8 mouse cellular contexts compared by ENCODE assay signal in genomic region chr13:58588655-58589516, GRCm38 (mm10). TPM values are rescaled to one million over a fixed set of nuclear protein-coding genes. Genes with fewer than 3 reads are reported as not detected.
DNase-seq lines count a peak whose midpoint lies in the region; ATAC-seq and TF ChIP-seq lines count a peak whose summit lies in the region.

No protein-coding gene starts in this region.

- H3K27ac ChIP-seq in limb, embryonic 14.5 days (replicated peaks; ENCODE audit: low read depth, low read length) = no peak overlapping the region

- H3K27me3 ChIP-seq in limb, embryonic 14.5 days (ENCODE audit: control insufficient read depth, insufficient read depth, low read length) = no peaks in the 10 kb centered on the region

- DNase-seq in adrenal gland, adult 2 months = peak; percentile 9
- DNase-seq in adrenal gland, adult 18-20 months (ENCODE audit: low spot score in 2 of 2) = no peak
- peak; percentile 48 for DNase-seq in ES-CJ7 (ENCODE audit: low read depth, low spot score)
- peak; percentile 11 to 58 for DNase-seq in frontal cortex, postnatal 36 days (ENCODE audit: low spot score in 2 of 2)
- no peak for DNase-seq in limb, embryonic 14.5 days (ENCODE audit: low spot score)
- DNase-seq in right cerebral cortex, postnatal 10 days (ENCODE audit: low spot score in 2 of 2) = peak; percentile 81 to 84
- no peak for DNase-seq in cerebellum, adult 9-10 months
- DNase-seq in urinary bladder, postnatal 36 days (ENCODE audit: low spot score in 2 of 2) = no peak

- H3K4me2 ChIP-seq in limb, embryonic 14.5 days (replicated peaks; ENCODE audit: low read depth, low read length, severe bottlenecking) = peak overlapping the region; percentile 36

- no peak for TF ChIP-seq POLR2A in limb, embryonic 14.5 days (IDR thresholded peaks at IDR 0.05; ENCODE audit: borderline replicate concordance, extremely low read depth, insufficient read depth, insufficient read length)

- no peaks in the 10 kb centered on the region for H3K4me1 ChIP-seq in limb, embryonic 14.5 days (ENCODE audit: control insufficient read depth, insufficient read depth, low read length)

- H3K9me3 ChIP-seq in limb, embryonic 14.5 days (ENCODE audit: control insufficient read depth, low read length) = no peaks in the 10 kb centered on the region

- 52% methylated on average over 15 of the region's 15 CpGs for WGBS in limb, embryonic 14.5 days

- H3K4me3 ChIP-seq in limb, embryonic 14.5 days (replicated peaks; ENCODE audit: low read length) = peak overlapping the region; percentile 18; the same call in 1 of the 2 replicates

- peak overlapping the region; percentile 40 for H3K9ac ChIP-seq in limb, embryonic 14.5 days (ENCODE audit: low read depth, low read length, severe bottlenecking)

- H3K36me3 ChIP-seq in limb, embryonic 14.5 days (ENCODE audit: control insufficient read depth, insufficient read depth, low read length) = no peaks in the 10 kb centered on the region

- 0 out of 2 replicates have a peak, but pooled peaks have one; percentile 19 for ATAC-seq in limb, embryonic 14.5 days (ENCODE audit: low FRiP score, low read depth)

RNA-seq across cellular contexts. Expression of gene Slc28a3, which starts 21.8 kb away (rescaled TPM):
- not detected for total RNA-seq in adrenal gland, adult 2 months (2021)
- polyA plus RNA-seq in adrenal gland, adult 2 months (2012; rRNA removed) = 0.02 TPM in 1 of 2 replicates, not detected in the other
- total RNA-seq in adrenal gland, adult 18-20 months (2021) = not detected
- 0.08 and 0.13 TPM in 2 replicates for polyA plus RNA-seq in limb, embryonic 14.5 days (2012; rRNA removed)
- not detected in 2 replicates for polyA plus RNA-seq in limb, embryonic 14.5 days (2014; fragmentation: Nextera tagmentation; extraction: Ambion mirVana)

Comparison
In these comparisons a context has a peak if more than half of its experiments do, and no peak if none do; other contexts are left out.
1. DNase-seq: peak in adrenal gland, adult 2 months (single experiment), ES-CJ7 (single experiment), frontal cortex, postnatal 36 days (2 of 2) and right cerebral cortex, postnatal 10 days (2 of 2); none in adrenal gland, adult 18-20 months (0 of 2), limb, embryonic 14.5 days (single experiment), cerebellum, adult 9-10 months (single experiment) and urinary bladder, postnatal 36 days (0 of 2).